Mouse (Mus musculus) megakaryocyte, embryonic 14.5 days (primary cell): Measurements from ENCODE around the gene Stat5b. TPM values are rescaled to one million over a fixed set of nuclear protein-coding genes. Genes with fewer than 3 reads are reported as not detected.
A peak's percentile ranks its signal among the peaks of the same experiment; 100 is the strongest.

Experiments
- H3K27me3 ChIP-seq: replicated peaks from 2 replicates; pipeline ENCODE3; 2012; ENCODE audit warnings: inconsistent platforms
- H3K36me3 ChIP-seq: replicated peaks from 2 replicates; pipeline ENCODE3; 2012; ENCODE audit warnings: low read length, inconsistent platforms, mixed read lengths
- H3K4me1 ChIP-seq: 2 replicates; pipeline ENCODE4 v1.6.1; 2012; ENCODE audit warnings: inconsistent platforms
- H3K4me3 ChIP-seq: replicated peaks from 2 replicates; pipeline ENCODE3; 2012; ENCODE audit warnings: moderate library complexity, mild to moderate bottlenecking, inconsistent platforms
- H3K9me3 ChIP-seq: 2 replicates; pipeline ENCODE4 v1.6.1; 2012; ENCODE audit warnings: inconsistent platforms
- FLI1 ChIP-seq: IDR thresholded peaks from 2 replicates; pipeline ENCODE4 v1.6.1; 2012; ENCODE audit warnings: low read length, inconsistent platforms, mixed read lengths
- GATA1 ChIP-seq: IDR thresholded peaks from 3 replicates; pipeline ENCODE4 v1.6.1; 2012; ENCODE audit warnings: mixed read lengths, low read length, inconsistent platforms, borderline replicate concordance
- polyA plus RNA-seq: library from polyadenylated mRNA; stranded (reverse); fragments of >175 nt; gene quantifications from 2 replicates; pipeline ENCODE4 v1.2.3, GENCODE M21; 2012; ENCODE audit warnings: low replicate concordance; ENCODE audit not compliant: insufficient read depth

Stat5b gene
- polyA plus RNA-seq, 1 experiment, result 12.8 TPM

GRCm38 (mm10) chr11:100826161-100826866, 24.2 kb downstream of the Stat5b start:
- Histone ChIP-seq H3K27me3 (no peaks in the 10 kb centered on the region), H3K4me1 (peaks cover 94% of the 10 kb centered on the region), H3K36me3 (peaks cover 44% of the 10 kb centered on the region), H3K4me3 (peak overlapping the region; percentile 3), H3K9me3 (no peaks in the 10 kb centered on the region)
- TF ChIP-seq GATA1 (no peak), FLI1 (no peak)

GRCm38 (mm10) chr11:100825451-100825850, 25.1 kb downstream of the Stat5b start:
- Histone ChIP-seq H3K4me3 (no peak overlapping the region), H3K4me1 (peaks cover 95% of the 10 kb centered on the region), H3K36me3 (peaks cover 36% of the 10 kb centered on the region), H3K9me3 (no peaks in the 10 kb centered on the region), H3K27me3 (no peaks in the 10 kb centered on the region)
- TF ChIP-seq GATA1, result no peak
- TF ChIP-seq FLI1, result no peak

- Histone ChIP-seq H3K27me3 (no peaks in the 10 kb centered on the region), H3K36me3 (peaks cover 36% of the 10 kb centered on the region), H3K4me1 (peaks cover 94% of the 10 kb centered on the region), H3K9me3 (no peaks in the 10 kb centered on the region), H3K4me3 (no peak overlapping the region)
- TF ChIP-seq GATA1 (no peak), FLI1 (no peak)
Measured at GRCm38 (mm10) chr11:100824496-100824895, 26.0 kb downstream of the Stat5b start.

- TF ChIP-seq GATA1 (no peak), FLI1 (no peak)
- Histone ChIP-seq H3K4me1 (peaks cover 94% of the 10 kb centered on the region), H3K4me3 (no peak overlapping the region), H3K27me3 (no peaks in the 10 kb centered on the region), H3K36me3 (peaks cover 29% of the 10 kb centered on the region), H3K9me3 (no peaks in the 10 kb centered on the region)
Measured at GRCm38 (mm10) chr11:100823543-100824313, 26.8 kb downstream of the Stat5b start.

- Histone ChIP-seq H3K27me3 (no peaks in the 10 kb centered on the region), H3K4me3 (peak overlapping the region; percentile 90), H3K36me3 (peaks cover 22% of the 10 kb centered on the region), H3K9me3 (no peaks in the 10 kb centered on the region), H3K4me1 (peaks cover 95% of the 10 kb centered on the region)
- TF ChIP-seq GATA1, result no peak
- TF ChIP-seq FLI1, result no peak
Measured at GRCm38 (mm10) chr11:100822365-100822764, 28.2 kb downstream of the Stat5b start.

- H3K4me1 ChIP-seq, result peaks cover 94% of the 10 kb centered on the region
- no peaks in the 10 kb centered on the region for H3K27me3 ChIP-seq
- TF ChIP-seq FLI1, result no peak
- no peak for TF ChIP-seq GATA1
- H3K36me3 ChIP-seq, result peaks cover 16% of the 10 kb centered on the region
- peak overlapping the region; percentile 90 for H3K4me3 ChIP-seq
- H3K9me3 ChIP-seq, result no peaks in the 10 kb centered on the region
Measured at GRCm38 (mm10) chr11:100821605-100822220, 28.8 kb downstream of the Stat5b start.

- TF ChIP-seq GATA1, result no peak
- no peak for TF ChIP-seq FLI1
- Histone ChIP-seq H3K9me3 (no peaks in the 10 kb centered on the region), H3K27me3 (no peaks in the 10 kb centered on the region), H3K4me3 (no peak overlapping the region), H3K4me1 (peaks cover 94% of the 10 kb centered on the region), H3K36me3 (peaks cover 16% of the 10 kb centered on the region)
Measured at GRCm38 (mm10) chr11:100820047-100820446, 30.5 kb downstream of the Stat5b start.

- peaks cover 94% of the 10 kb centered on the region for H3K4me1 ChIP-seq
- no peaks in the 10 kb centered on the region for H3K27me3 ChIP-seq
- H3K9me3 ChIP-seq, result no peaks in the 10 kb centered on the region
- TF ChIP-seq GATA1 (no peak), FLI1 (no peak)
- H3K36me3 ChIP-seq, result peaks cover 13% of the 10 kb centered on the region
- peak overlapping the region; percentile 40 for H3K4me3 ChIP-seq
Measured at GRCm38 (mm10) chr11:100819626-100820025, 30.9 kb downstream of the Stat5b start.

GRCm38 (mm10) chr11:100819048-100819447, 31.5 kb downstream of the Stat5b start:
- H3K9me3 ChIP-seq, result no peaks in the 10 kb centered on the region
- peaks cover 94% of the 10 kb centered on the region for H3K4me1 ChIP-seq
- no peaks in the 10 kb centered on the region for H3K27me3 ChIP-seq
- no peak overlapping the region for H3K4me3 ChIP-seq
- TF ChIP-seq GATA1 (no peak), FLI1 (no peak)
- peaks cover 13% of the 10 kb centered on the region for H3K36me3 ChIP-seq

GRCm38 (mm10) chr11:100818359-100819012, 32.0 kb downstream of the Stat5b start:
- no peaks in the 10 kb centered on the region for H3K9me3 ChIP-seq
- peaks cover 91% of the 10 kb centered on the region for H3K4me1 ChIP-seq
- peaks cover 13% of the 10 kb centered on the region for H3K36me3 ChIP-seq
- TF ChIP-seq FLI1 (no peak), GATA1 (no peak)
- no peaks in the 10 kb centered on the region for H3K27me3 ChIP-seq
- H3K4me3 ChIP-seq, result no peak overlapping the region
